Mouse (Mus musculus) midbrain, embryonic 12.5 days (tissue): ENCODE data around the gene Megf9. TPM values are rescaled to one million over a fixed set of nuclear protein-coding genes. Genes with fewer than 3 reads are reported as not detected.

Experiments
- ATAC-seq: fragments of 200-750 bp; cut with Nextera tagmentation; 2 replicates; pipeline ENCODE4 v1.8.0; 2017; ENCODE audit warnings: low read depth, moderate TSS enrichment, moderate library complexity; ENCODE audit not compliant: low FRiP score
- H3K27ac ChIP-seq: fragments of 300-500 bp; sonication (generic); replicated peaks from 2 replicates; pipeline ENCODE4 v1.5.1; 2016; ENCODE audit warnings: mild to moderate bottlenecking
- H3K27me3 ChIP-seq: fragments of 300-500 bp; sonication (generic); 2 replicates; pipeline ENCODE4 v1.6.1; 2016; ENCODE audit warnings: mild to moderate bottlenecking
- H3K36me3 ChIP-seq: fragments of 300-500 bp; sonication (generic); 2 replicates; pipeline ENCODE4 v1.6.1; 2016
- H3K4me1 ChIP-seq: fragments of 300-500 bp; sonication (generic); 2 replicates; pipeline ENCODE4 v1.6.1; 2016
- H3K4me2 ChIP-seq: fragments of 300-500 bp; sonication (generic); replicated peaks from 2 replicates; pipeline ENCODE4 v1.6.1; 2016; ENCODE audit warnings: mild to moderate bottlenecking, moderate library complexity
- H3K4me3 ChIP-seq: fragments of 300-500 bp; sonication (generic); 2 replicates; pipeline ENCODE4 v1.5.1; 2016; ENCODE audit warnings: mild to moderate bottlenecking
- H3K9ac ChIP-seq: fragments of 300-500 bp; sonication (generic); replicated peaks from 2 replicates; pipeline ENCODE4 v1.6.1; 2016; ENCODE audit warnings: mild to moderate bottlenecking, moderate library complexity
- H3K9me3 ChIP-seq: fragments of 300-500 bp; sonication (generic); 2 replicates; pipeline ENCODE4 v1.6.1; 2016; ENCODE audit warnings: mild to moderate bottlenecking
- WGBS: fragments of 180-500 bp; shearing (Covaris S2); methylation state at CpG from one replicate; pipeline ENCODE4 v1.1.7; 2016; 5-methylcytosine and 5-hydroxymethylcytosine counted together
- polyA plus RNA-seq: library from polyadenylated mRNA; unstranded; fragments of >200 nt; fragmentation: Nextera tagmentation; extraction: Ambion mirVana; gene quantifications from 2 replicates; pipeline ENCODE4 v1.2.1, GENCODE M21; 2016

Megf9 gene
- polyA plus RNA-seq, 1 experiment from 2014 or later = 35.2 TPM

DNA sequence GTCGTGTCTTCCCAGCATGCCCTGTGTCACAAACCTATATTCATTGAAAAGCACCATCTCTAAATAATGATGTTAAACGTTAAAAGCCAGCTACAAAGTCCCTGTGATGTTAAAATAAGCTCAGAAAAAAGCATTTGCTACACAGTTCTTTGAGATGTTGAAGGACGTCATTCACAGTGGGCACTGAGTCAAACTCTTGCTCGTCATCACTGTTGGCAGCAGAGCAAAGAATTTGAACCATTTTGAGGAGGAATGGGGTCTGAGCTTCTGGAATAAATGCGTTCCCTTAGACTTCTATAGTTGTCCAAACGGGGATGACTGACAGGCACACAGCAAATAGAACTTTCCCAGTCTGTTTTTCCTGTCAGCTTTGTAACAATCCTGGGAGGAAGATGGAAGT is 5.9 kb upstream of the Megf9 start:
- Histone ChIP-seq H3K27me3 (no peaks in the 10 kb centered on the region), H3K4me2 (no peak overlapping the region), H3K9ac (no peak overlapping the region), H3K9me3 (no peaks in the 10 kb centered on the region), H3K27ac (no peak overlapping the region), H3K4me1 (peaks cover 12% of the 10 kb centered on the region), H3K4me3 (no peak overlapping the region), H3K36me3 (no peaks in the 10 kb centered on the region)
- ATAC-seq = no peak
- WGBS = 60% methylated on average over 6 of the region's 6 CpGs

DNA sequence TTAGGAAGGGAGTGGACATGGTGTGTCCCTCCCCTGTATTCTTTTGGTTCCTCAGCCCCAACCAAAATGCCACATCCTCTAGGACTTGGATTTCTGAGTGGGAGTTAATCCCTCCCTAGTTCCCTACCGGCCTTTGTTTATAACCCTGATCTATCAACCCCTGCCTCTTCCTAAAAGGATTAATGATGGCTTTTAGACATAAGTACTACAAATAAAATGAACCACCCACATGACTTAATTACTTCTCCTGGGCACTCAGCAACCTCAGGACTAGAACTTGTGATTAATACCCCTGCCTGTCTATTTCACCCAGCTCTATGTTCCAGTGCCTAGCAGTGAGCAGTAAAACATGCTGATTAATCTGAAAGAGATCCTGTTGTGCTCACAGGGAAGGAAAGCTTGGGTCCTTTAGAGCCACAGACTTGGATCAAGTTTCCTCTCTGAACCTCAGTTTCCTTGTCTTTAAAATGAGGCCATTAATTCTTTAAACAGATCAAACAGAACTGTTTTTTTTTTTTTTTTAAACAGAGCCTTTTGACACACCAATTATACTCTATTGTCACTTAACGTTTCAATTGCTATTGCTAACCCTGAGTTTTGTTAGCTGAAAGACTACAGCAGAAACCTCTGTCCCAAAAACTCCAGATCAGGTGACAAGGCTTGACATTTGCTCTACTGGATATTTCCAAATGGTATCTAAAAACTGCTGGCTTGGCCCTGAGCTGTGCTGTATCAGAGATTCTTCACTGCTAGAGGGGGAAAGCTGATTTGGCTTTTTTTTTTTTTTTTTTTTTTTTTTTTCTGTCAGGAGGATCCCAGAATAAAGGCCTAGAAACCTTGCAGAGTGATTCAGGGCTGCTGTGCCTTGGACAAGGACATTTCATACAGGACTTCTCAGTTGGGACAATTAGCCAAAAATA is 2.1 kb upstream of the Megf9 start:
- H3K4me1 ChIP-seq = peaks cover 30% of the 10 kb centered on the region
- H3K4me3 ChIP-seq = no peak overlapping the region
- no peak overlapping the region for H3K9ac ChIP-seq
- 4% methylated on average over 2 of the region's 2 CpGs for WGBS
- no peak for ATAC-seq
- H3K27me3 ChIP-seq = no peaks in the 10 kb centered on the region
- H3K9me3 ChIP-seq = no peaks in the 10 kb centered on the region
- peak overlapping the region; percentile 72; the same call in 1 of the 2 replicates for H3K4me2 ChIP-seq
- peak overlapping the region; percentile 100; the same call in 1 of the 2 replicates for H3K27ac ChIP-seq
- no peaks in the 10 kb centered on the region for H3K36me3 ChIP-seq

DNA sequence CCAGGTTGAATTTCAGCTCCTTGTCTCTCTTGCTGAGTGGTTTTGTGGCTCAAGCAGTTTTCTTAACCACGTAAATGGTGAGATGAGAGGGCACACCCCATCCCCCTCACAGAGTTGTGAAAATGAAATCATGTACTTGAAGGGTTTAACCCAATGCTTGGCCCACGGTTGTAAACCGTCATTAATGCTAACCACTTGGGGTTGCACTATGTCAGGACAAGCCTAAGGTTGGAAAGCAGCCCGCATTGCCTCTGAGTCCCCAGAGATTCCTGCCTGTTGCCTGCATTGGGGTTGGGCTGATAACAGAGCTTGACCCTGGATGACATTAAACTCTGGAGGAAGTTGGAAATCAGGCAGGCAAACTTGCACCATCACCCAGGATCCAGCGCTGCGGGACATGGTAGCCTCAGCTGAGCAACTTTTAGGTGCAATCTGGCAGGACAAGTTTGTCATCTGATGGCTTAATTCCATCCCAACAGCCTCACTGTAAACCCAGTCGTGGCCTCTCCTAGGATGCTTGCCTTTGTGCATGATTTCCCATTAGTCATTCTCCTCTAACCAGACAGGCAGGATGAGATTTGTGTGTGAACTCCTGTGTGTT is 1.0 kb upstream of the Megf9 start:
- Histone ChIP-seq H3K4me1 (peaks cover 38% of the 10 kb centered on the region), H3K27ac (peak overlapping the region; percentile 100)

DNA sequence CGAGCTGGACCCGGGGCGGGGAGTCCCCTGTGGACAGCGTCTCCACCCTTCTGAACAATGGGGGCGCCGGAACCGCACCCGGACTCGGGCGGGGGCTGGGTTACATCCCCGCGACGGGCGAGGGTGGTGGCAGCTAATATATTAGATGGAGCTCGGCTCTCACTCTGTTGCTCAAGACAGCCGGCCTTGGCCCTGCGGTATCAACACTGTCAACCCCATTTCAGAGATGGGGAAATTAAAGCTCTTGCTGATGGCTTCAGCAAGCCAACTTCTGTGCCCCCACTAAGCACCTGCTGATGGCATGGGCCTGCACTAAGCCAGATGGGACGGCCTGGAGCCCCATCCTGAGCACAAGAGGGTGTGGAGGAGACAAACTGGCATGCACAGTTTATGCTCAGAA is 494 bp upstream of the Megf9 start:
- WGBS = 0% methylated on average over 18 of the region's 18 CpGs
- Histone ChIP-seq H3K9me3 (no peaks in the 10 kb centered on the region), H3K4me1 (peaks cover 41% of the 10 kb centered on the region), H3K27ac (peak overlapping the region; percentile 100), H3K4me3 (peak overlapping the region; percentile 91), H3K27me3 (no peaks in the 10 kb centered on the region), H3K9ac (peak overlapping the region; percentile 96), H3K36me3 (no peaks in the 10 kb centered on the region), H3K4me2 (peak overlapping the region; percentile 72)
- peak; percentile 75 for ATAC-seq

More for the DNA sequence above, 1.0 kb upstream of the Megf9 start:
- Histone ChIP-seq H3K9me3 (no peaks in the 10 kb centered on the region), H3K36me3 (no peaks in the 10 kb centered on the region), H3K4me3 (peak overlapping the region; percentile 91), H3K4me2 (peak overlapping the region; percentile 72), H3K27me3 (no peaks in the 10 kb centered on the region), H3K9ac (peak overlapping the region; percentile 96)
- WGBS = 13% methylated on average over 7 of the region's 7 CpGs
- ATAC-seq = peak; percentile 3; the same call in 1 of the 2 replicates

DNA sequence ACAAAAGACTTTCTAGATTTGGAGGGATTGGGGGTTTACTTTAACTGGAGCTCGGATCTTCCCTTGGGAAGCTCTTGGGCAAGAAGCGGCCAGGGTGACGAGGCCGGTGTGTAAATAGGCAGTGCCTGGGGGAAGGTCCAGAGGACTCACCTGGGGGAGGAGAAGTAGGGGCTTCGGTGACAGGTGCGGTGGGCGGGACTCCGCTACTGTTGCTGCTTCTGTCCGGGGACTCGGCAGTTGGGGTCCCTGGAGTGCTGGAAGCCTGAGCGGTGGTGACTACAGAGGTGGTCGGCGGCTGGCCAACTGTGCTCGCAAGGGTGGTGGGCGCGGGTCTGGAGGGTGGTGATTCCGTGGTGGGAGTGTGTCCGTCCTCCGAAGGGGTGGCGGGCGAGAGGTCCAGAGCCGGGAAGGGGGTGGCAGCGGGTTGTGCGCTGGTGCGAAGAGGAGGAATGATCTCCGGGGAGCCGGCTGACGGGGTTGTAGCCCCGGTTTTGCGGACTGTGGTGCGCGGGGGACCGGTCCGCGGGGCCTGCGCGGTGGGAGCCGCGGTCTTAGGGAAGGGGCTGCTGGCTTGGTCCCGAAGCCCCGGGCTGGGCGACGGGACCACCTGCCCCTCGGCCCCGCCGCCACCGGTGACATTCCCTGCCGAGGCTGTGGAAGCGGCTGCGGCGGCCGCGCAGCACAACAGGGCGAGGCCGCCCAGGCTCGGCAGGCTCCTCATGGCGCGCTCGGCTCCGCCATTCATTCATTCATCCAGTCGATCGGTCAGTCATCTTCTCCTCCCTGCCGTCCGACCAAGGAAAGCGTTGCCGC is 511 bp downstream of the Megf9 start:
- Histone ChIP-seq H3K4me3 (peak overlapping the region; percentile 91), H3K36me3 (no peaks in the 10 kb centered on the region), H3K27ac (peak overlapping the region; percentile 100), H3K27me3 (no peaks in the 10 kb centered on the region), H3K4me2 (peak overlapping the region; percentile 72), H3K9ac (peak overlapping the region; percentile 96), H3K9me3 (no peaks in the 10 kb centered on the region), H3K4me1 (peaks cover 43% of the 10 kb centered on the region)
- WGBS = under 1% methylated on average over 57 of the region's 66 CpGs
- ATAC-seq = peak; percentile 70

DNA sequence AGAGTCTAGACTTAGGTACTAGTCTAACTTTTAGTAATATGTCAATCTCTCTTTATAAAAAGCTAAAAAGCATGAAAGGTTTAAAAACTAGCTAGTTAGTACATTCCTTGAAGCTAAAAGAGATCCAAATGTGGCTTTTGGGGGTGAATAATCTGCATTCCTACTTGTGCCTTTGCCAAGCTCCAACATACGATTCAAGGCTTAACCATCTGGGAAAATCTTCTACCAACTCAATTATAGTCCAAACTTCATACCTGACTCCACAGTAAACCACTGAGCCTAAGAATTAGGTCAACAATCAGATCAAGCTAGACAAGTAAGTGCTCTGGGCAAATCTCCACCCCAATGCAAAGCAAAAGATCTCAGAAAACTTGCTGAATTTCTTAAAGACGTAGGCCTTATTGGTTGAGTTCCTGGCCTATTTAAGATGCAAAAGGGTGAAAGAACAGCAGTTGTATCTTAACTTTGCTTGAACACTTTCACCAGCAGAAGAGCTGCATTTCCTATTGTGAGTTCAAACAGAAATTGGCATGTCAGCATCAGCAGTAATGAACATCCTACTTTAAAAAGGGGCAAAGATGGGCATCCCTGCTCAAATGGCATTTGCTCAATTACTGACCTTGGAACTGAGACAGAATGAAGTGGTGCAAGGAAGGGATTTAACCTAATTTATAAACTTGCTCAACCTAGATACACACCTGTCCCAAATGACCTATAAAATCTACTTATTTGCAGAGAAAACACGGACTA is 1.6 kb downstream of the Megf9 start:
- H3K27ac ChIP-seq = no peak overlapping the region

DNA sequence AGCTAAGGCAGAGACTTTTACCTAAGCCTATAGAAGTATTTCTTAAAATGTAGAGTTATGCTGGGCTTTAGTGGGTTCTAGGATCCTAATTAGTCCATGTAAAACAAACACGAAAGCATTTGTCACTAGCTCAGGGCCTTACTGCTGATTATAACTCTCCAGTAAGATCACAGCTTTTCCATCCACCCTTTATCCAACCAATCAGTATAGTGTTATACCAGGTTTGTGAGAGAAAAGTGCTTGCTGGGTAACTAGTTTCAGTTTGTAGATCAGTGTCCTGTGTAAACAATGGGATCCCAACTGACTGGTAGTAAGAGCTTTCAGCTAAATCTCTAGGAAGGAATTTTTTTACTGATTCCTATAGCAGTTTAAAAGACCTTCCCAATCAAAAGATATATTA is 3.8 kb downstream of the Megf9 start:
- Histone ChIP-seq H3K4me3 (peak overlapping the region; percentile 15), H3K9me3 (no peaks in the 10 kb centered on the region), H3K9ac (no peak overlapping the region), H3K4me2 (peak overlapping the region; percentile 42), H3K27me3 (no peaks in the 10 kb centered on the region), H3K27ac (no peak overlapping the region), H3K4me1 (peaks cover 40% of the 10 kb centered on the region), H3K36me3 (no peaks in the 10 kb centered on the region)
- 80% methylated on average over 1 of the region's 1 CpGs for WGBS
- ATAC-seq = no peak

More for the DNA sequence above, 1.6 kb downstream of the Megf9 start:
- ATAC-seq = no peak
- WGBS = 32% methylated on average over 3 of the region's 3 CpGs
- Histone ChIP-seq H3K4me3 (peak overlapping the region; percentile 91), H3K9me3 (no peaks in the 10 kb centered on the region), H3K27me3 (no peaks in the 10 kb centered on the region), H3K9ac (peak overlapping the region; percentile 96), H3K4me1 (peaks cover 49% of the 10 kb centered on the region), H3K4me2 (peak overlapping the region; percentile 72), H3K36me3 (no peaks in the 10 kb centered on the region)

DNA sequence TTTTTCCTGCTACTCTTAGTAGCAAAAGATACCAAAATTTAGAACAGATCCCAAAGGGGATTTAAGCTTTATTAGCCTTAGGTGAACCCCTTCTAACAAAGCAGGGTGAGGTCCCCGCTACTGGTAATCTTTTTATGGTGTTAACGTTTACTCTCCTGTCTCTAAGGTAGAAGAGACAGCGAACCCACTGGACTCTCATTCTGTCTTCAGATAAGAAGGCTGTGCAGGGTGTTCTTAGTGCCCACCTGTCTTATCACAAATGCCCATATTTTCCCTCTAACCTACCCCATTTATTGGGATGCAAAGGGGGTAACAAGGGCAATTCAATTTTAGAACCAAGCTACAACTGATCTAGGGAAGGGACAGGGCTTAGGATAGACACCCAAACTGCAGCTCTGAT is 6.2 kb downstream of the Megf9 start:
- Histone ChIP-seq H3K9me3 (no peaks in the 10 kb centered on the region), H3K4me3 (no peak overlapping the region), H3K27me3 (no peaks in the 10 kb centered on the region), H3K9ac (no peak overlapping the region), H3K36me3 (no peaks in the 10 kb centered on the region), H3K4me2 (peak overlapping the region; percentile 16; the same call in 1 of the 2 replicates), H3K27ac (no peak overlapping the region), H3K4me1 (peaks cover 31% of the 10 kb centered on the region)
- 78% methylated on average over 3 of the region's 3 CpGs for WGBS
- ATAC-seq = no peak

DNA sequence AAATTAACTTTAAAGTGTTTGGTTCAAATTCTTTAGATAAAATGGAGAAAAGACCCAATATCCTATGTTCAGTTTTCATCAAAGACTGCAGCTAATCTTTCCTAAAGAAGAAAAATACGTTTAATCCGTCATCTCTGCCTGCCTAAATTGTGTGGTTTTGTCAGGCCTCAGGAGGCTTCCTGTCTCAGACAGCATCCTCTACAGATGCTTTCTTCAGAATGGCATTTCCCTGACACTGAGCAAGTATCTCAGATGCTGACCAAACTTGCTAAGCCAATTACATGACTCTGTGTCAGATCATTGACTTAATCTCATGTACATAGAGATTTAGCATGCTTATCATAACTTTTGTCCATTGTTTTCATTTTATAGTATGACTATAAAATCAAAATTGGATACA is 11.4 kb downstream of the Megf9 start:
- Histone ChIP-seq H3K4me2 (no peak overlapping the region), H3K9me3 (no peaks in the 10 kb centered on the region), H3K4me1 (peaks cover 3% of the 10 kb centered on the region; the same call in 1 of the 2 replicates), H3K4me3 (no peak overlapping the region), H3K36me3 (no peaks in the 10 kb centered on the region), H3K27ac (no peak overlapping the region), H3K9ac (no peak overlapping the region), H3K27me3 (no peaks in the 10 kb centered on the region)
- 63% methylated on average over 2 of the region's 2 CpGs for WGBS
- no peak for ATAC-seq

DNA sequence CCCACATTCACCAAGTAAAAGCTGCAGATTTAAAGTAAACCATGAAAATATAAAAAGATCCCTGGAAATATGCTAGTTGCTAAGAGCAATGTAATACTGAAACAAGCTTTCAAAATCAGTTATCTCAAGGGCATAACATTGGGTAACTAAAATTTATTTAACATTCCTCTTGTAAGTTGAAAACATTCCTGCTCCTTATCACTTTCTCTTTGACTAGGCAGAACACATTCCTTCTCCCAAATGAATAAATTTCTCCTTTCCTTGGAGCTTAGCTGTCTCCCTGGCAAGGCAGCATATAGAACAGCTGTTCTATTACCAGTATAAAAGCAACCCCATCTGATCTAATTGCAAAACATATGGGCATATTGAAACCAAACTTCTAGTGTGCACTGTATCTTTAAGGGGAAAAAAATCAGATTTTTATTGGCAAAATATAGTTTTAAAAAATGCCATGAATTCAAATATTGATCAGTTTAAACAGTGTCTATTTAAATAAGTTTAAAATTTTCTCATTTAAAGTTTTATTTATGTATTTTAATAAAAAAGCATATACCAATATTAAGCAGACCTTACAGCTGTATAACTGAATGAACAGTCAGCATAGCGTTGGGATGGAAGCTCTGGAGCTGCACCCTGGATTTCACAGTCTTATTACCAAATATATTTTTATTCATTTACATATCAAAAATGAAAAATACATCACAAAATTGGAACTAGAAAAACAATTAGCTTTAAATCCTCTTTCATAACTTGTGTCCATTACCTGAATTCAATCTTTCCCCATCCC is 13.1 kb downstream of the Megf9 start:
- no peak for ATAC-seq
- no peaks in the 10 kb centered on the region for H3K27me3 ChIP-seq

More for the DNA sequence above, 13.1 kb downstream of the Megf9 start:
- no peak overlapping the region for H3K4me3 ChIP-seq
- no peak overlapping the region for H3K27ac ChIP-seq
- H3K9ac ChIP-seq = no peak overlapping the region
- peaks cover 3% of the 10 kb centered on the region; the same call in 1 of the 2 replicates for H3K4me1 ChIP-seq
- no peaks in the 10 kb centered on the region for H3K36me3 ChIP-seq
- H3K9me3 ChIP-seq = no peaks in the 10 kb centered on the region
- 83% methylated on average over 1 of the region's 1 CpGs for WGBS
- no peak overlapping the region for H3K4me2 ChIP-seq
